Comparison of ENCODE assay signal across 26 mouse cellular contexts in the genomic region with DNA sequence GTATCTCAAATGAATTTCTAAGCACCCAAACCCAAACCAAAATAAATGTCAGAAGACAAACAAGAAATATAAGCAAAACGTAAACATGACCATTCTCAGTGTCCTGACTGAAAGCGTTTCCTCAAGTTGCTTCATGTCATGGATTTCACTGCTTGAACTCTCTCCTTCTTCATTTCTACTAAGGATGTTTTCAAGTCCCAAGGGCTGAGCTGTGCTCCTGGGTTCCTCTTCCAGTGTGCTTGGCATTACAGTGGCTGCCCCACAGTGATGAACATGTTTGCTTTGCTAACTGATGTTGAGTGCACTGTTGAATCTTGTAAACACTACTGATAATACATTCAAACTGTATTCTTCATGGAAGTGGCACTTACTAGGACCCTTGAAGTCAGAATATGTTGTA.
DNase-seq lines count a peak whose midpoint lies in the region; ATAC-seq and TF ChIP-seq lines count a peak whose summit lies in the region.
"Had no signal": no experiment of that assay in that cellular context is flagged by ENCODE, and none has a peak within 500 bp of the region (broad histone marks: within the 10 kb centered on the region; RNA-seq: fewer than 3 reads in every experiment).

No protein-coding gene starts in this region.

- H3K27me3 ChIP-seq in spleen, adult 2 months (ENCODE audit: control insufficient read depth, insufficient read depth, low read length): no peaks in the 10 kb centered on the region
- H3K27me3 ChIP-seq in MEL (ENCODE audit: control insufficient read depth in 1 of 2, insufficient read depth in 2 of 2, low read length in 2 of 2): no peaks in the 10 kb centered on the region
- H3K27me3 ChIP-seq: embryonic facial prominence, embryonic 12.5 days; embryonic facial prominence, embryonic 15.5 days; forebrain, embryonic 15.5 days; heart, embryonic 13.5 days had no signal

- TF ChIP-seq EP300 in MEL (IDR thresholded peaks at IDR 0.05; ENCODE audit: low read depth in 1 of 2, low read length in 2 of 2): no peak

- TF ChIP-seq POLR2A in spleen, adult 2 months (IDR thresholded peaks at IDR 0.05; ENCODE audit: low read depth, low read length): no peak
- no peak for TF ChIP-seq POLR2A in MEL (IDR thresholded peaks at IDR 0.05; ENCODE audit: control insufficient read depth in 1 of 2, insufficient read depth in 1 of 2, low read depth in 1 of 2, low read length in 2 of 2, poor library complexity in 1 of 2)

- H3K36me3 ChIP-seq in spleen, adult 2 months (ENCODE audit: control insufficient read depth, insufficient read depth, low read length): peaks cover 8% of the 10 kb centered on the region
- peaks cover 0 to 15% of the 10 kb centered on the region in 2 experiments; a peak in 2 of 4 replicates for H3K36me3 ChIP-seq in MEL (ENCODE audit: control insufficient read depth in 1 of 2, insufficient read depth in 2 of 2, low read length in 2 of 2)
- no peaks in the 10 kb centered on the region for H3K36me3 ChIP-seq in macrophage (ENCODE audit: inconsistent target)
- H3K36me3 ChIP-seq: embryonic facial prominence, embryonic 12.5 days; embryonic facial prominence, embryonic 15.5 days; forebrain, embryonic 15.5 days; heart, embryonic 10.5 days; heart, embryonic 13.5 days had no signal

- H3K4me3 ChIP-seq in spleen, adult 2 months (ENCODE audit: extremely low read depth, insufficient read depth, insufficient read length): no peak overlapping the region
- no peak overlapping the region for H3K4me3 ChIP-seq in MEL (ENCODE audit: control insufficient read depth in 1 of 2, insufficient read depth in 1 of 2, low read depth in 2 of 2, low read length in 2 of 2)
- no peak overlapping the region for H3K4me3 ChIP-seq in macrophage (ENCODE audit: inconsistent target)
- H3K4me3 ChIP-seq: embryonic facial prominence, embryonic 12.5 days; embryonic facial prominence, embryonic 15.5 days; forebrain, embryonic 15.5 days; heart, adult 2 months; heart, embryonic 10.5 days; heart, embryonic 13.5 days had no signal

- DNase-seq in spleen, adult 2 months (ENCODE audit: low read depth in 1 of 2, low spot score in 2 of 2): no peak
- DNase-seq in spleen, adult 12 weeks (ENCODE audit: low spot score): no peak
- DNase-seq in MEL (ENCODE audit: low read depth, low spot score): peak; percentile 43
- DNase-seq in Muller cell, postnatal 12 days (ENCODE audit: inconsistent ontology term): no peak
- DNase-seq in cerebellum, postnatal 14 days: no peak
- DNase-seq: adrenal gland, adult 8-10 months; adrenal gland, postnatal 25 days; cerebellum, adult 18-20 months; cerebellum, adult 9-10 months; cerebellum, postnatal 25 days; gastrocnemius, postnatal 25 days; heart, adult 2 months; heart, postnatal 14 days; heart, postnatal 4 days had no signal

- no peak for TF ChIP-seq RAD21 in MEL (IDR thresholded peaks at IDR 0.05; ENCODE audit: low read depth, low read length)

- no peak overlapping the region for H3K9ac ChIP-seq in MEL (ENCODE audit: control insufficient read depth, low read depth, low read length, poor library complexity, severe bottlenecking)
- H3K9ac ChIP-seq: embryonic facial prominence, embryonic 12.5 days; embryonic facial prominence, embryonic 15.5 days; forebrain, embryonic 15.5 days; heart, embryonic 13.5 days; hindbrain, embryonic 14.5 days had no signal

- ATAC-seq in monocyte, adult 5-6 weeks (replicated peaks; ENCODE audit: insufficient number of reproducible peaks, low FRiP score, low TSS enrichment, poor library complexity, severe bottlenecking): peak; percentile 53
- ATAC-seq in megakaryocyte-erythroid progenitor cell, adult 5-6 weeks (replicated peaks; ENCODE audit: low FRiP score, low TSS enrichment, poor library complexity, severe bottlenecking): no peak
- ATAC-seq: activated CD4-positive, CD25-positive, alpha-beta regulatory T cell, adult 4 months; forebrain, embryonic 15.5 days; hindbrain, postnatal 0 days had no signal

- no peaks in the 10 kb centered on the region for H3K79me2 ChIP-seq in MEL (ENCODE audit: control insufficient read depth, insufficient read depth, low read length, poor library complexity)
- H3K79me2 ChIP-seq in macrophage (ENCODE audit: inconsistent target): peaks cover 23% of the 10 kb centered on the region; the same call in 1 of the 2 replicates

- WGBS in spleen, adult 2 months: 70% methylated on average over 2 of the region's 2 CpGs
- 66% methylated on average over 2 of the region's 2 CpGs for WGBS in macrophage (ENCODE audit: missing documents)

- TF ChIP-seq CTCF in spleen, adult 2 months (IDR thresholded peaks at IDR 0.05; ENCODE audit: extremely low read depth, insufficient read depth, insufficient read length, insufficient replicate concordance): no peak
- no peak for TF ChIP-seq CTCF in MEL (IDR thresholded peaks at IDR 0.05 in 2 of 3, conservative IDR thresholded peaks at IDR 0.05 in 1 of 3; ENCODE audit: control insufficient read depth in 1 of 3, insufficient read depth in 1 of 3, low read depth in 2 of 3, low read length in 3 of 3, poor library complexity in 1 of 3, severe bottlenecking in 1 of 3)

- H3K4me1 ChIP-seq in spleen, adult 2 months (ENCODE audit: control insufficient read depth, insufficient read depth, insufficient read length): peaks cover 11% of the 10 kb centered on the region
- H3K4me1 ChIP-seq in MEL (ENCODE audit: control insufficient read depth in 1 of 2, insufficient read depth in 2 of 2, low read length in 2 of 2): peaks cover 5 to 10% of the 10 kb centered on the region in 2 experiments
- H3K4me1 ChIP-seq: embryonic facial prominence, embryonic 12.5 days; embryonic facial prominence, embryonic 15.5 days; forebrain, embryonic 15.5 days; heart, embryonic 10.5 days; heart, embryonic 13.5 days had no signal

- H3K9me3 ChIP-seq in MEL (replicated peaks; ENCODE audit: insufficient read depth, low read length): no peaks in the 10 kb centered on the region
- H3K9me3 ChIP-seq: embryonic facial prominence, embryonic 12.5 days; embryonic facial prominence, embryonic 15.5 days; forebrain, embryonic 15.5 days; G1E; heart, embryonic 10.5 days; heart, embryonic 13.5 days had no signal

- H3K27ac ChIP-seq in spleen, adult 2 months (ENCODE audit: insufficient read depth, low read length): peak overlapping the region; percentile 88
- H3K27ac ChIP-seq in MEL (ENCODE audit: control insufficient read depth, low read depth, low read length): no peak overlapping the region
- H3K27ac ChIP-seq in macrophage: peak overlapping the region; percentile 85
- H3K27ac ChIP-seq: embryonic facial prominence, embryonic 12.5 days; embryonic facial prominence, embryonic 15.5 days; forebrain, embryonic 15.5 days; heart, adult 2 months; heart, embryonic 10.5 days; heart, embryonic 13.5 days; hindbrain, embryonic 14.5 days; hindbrain, postnatal 0 days had no signal

TF ChIP-seq in MEL, 35 proteins besides CTCF, POLR2A, EP300 and RAD21:
- TF ChIP-seq MAFK (IDR thresholded peaks at IDR 0.05; ENCODE audit: borderline replicate concordance, low read depth, low read length) (no peak), ZNF384 (IDR thresholded peaks at IDR 0.05; ENCODE audit: low read depth, low read length) (no peak), MXI1 (IDR thresholded peaks at IDR 0.05; ENCODE audit: low read depth, low read length) (no peak), NELFE (IDR thresholded peaks at IDR 0.05; ENCODE audit: low read depth, low read length) (no peak), RCOR1 (IDR thresholded peaks at IDR 0.05; ENCODE audit: low read depth, low read length) (no peak), MEF2A (IDR thresholded peaks at IDR 0.05; ENCODE audit: extremely low read depth, insufficient replicate concordance, low read depth, low read length, poor library complexity, severe bottlenecking) (no peak), USF1 (IDR thresholded peaks at IDR 0.05; ENCODE audit: low read depth, low read length) (no peak), ZKSCAN1 (IDR thresholded peaks at IDR 0.05; ENCODE audit: low read depth, low read length) (no peak), SMC3 (IDR thresholded peaks at IDR 0.05; ENCODE audit: low read depth, low read length) (no peak), NRF1 (IDR thresholded peaks at IDR 0.05; ENCODE audit: insufficient read depth, low read depth, low read length, poor library complexity, severe bottlenecking) (no peak)
TF ChIP-seq in MEL: peak in this region for 0.
